Mouse (Mus musculus) kidney, embryonic 15.5 days (tissue): Measurements from ENCODE around the gene Hsph1. TPM values are rescaled to one million over a fixed set of nuclear protein-coding genes. Genes with fewer than 3 reads are reported as not detected.
A peak's percentile ranks its signal among the peaks of the same experiment; 100 is the strongest.

ENCODE experiments used
- ATAC-seq: fragments of 200-750 bp; cut with Nextera tagmentation; replicated peaks from 2 replicates; pipeline ENCODE4 v1.8.0; 2017; ENCODE audit warnings: moderate TSS enrichment; ENCODE audit not compliant: low FRiP score
- H3K27ac ChIP-seq: fragments of 300-500 bp; sonication (generic); 2 replicates; pipeline ENCODE4 v1.5.1; 2015; ENCODE audit warnings: mild to moderate bottlenecking, inconsistent platforms
- H3K27me3 ChIP-seq: fragments of 300-500 bp; sonication (generic); 2 replicates; pipeline ENCODE4 v1.6.1; 2015; ENCODE audit warnings: inconsistent platforms
- H3K36me3 ChIP-seq: fragments of 300-500 bp; sonication (generic); 2 replicates; pipeline ENCODE4 v1.6.1; 2015; ENCODE audit warnings: inconsistent platforms
- H3K4me1 ChIP-seq: fragments of 300-500 bp; sonication (generic); 2 replicates; pipeline ENCODE4 v1.6.1; 2015; ENCODE audit warnings: inconsistent platforms
- H3K4me2 ChIP-seq: fragments of 300-500 bp; sonication (generic); 2 replicates; pipeline ENCODE4 v1.6.1; 2015; ENCODE audit warnings: moderate library complexity, mild to moderate bottlenecking, inconsistent platforms
- H3K4me3 ChIP-seq: fragments of 300-500 bp; sonication (generic); replicated peaks from 2 replicates; pipeline ENCODE4 v1.5.1; 2015; ENCODE audit warnings: mild to moderate bottlenecking, inconsistent platforms
- H3K9ac ChIP-seq: fragments of 300-500 bp; sonication (generic); 2 replicates; pipeline ENCODE4 v1.6.1; 2015; ENCODE audit warnings: mild to moderate bottlenecking, inconsistent platforms
- H3K9me3 ChIP-seq: fragments of 300-500 bp; sonication (generic); replicated peaks from 2 replicates; pipeline ENCODE4 v1.6.1; 2016; ENCODE audit warnings: inconsistent platforms
- WGBS: fragments of 180-500 bp; shearing (Covaris S2); methylation state at CpG from one replicate; pipeline ENCODE4 v1.1.7; 2015; ENCODE audit warnings: mixed read lengths; 5-methylcytosine and 5-hydroxymethylcytosine counted together
- polyA plus RNA-seq: library from polyadenylated mRNA; unstranded; fragments of >200 nt; fragmentation: Nextera tagmentation; extraction: Ambion mirVana; gene quantifications from 2 replicates; pipeline ENCODE4 v1.2.1, GENCODE M21; 2015

Hsph1 gene
- 62.6 and 68.8 TPM in 2 replicates for polyA plus RNA-seq

GRCm38 (mm10) chr5:149636075-149636920 is at the start of gene Hsph1:
TSS of gene Hsph1 (minus strand) at chr5:149636376.
- ATAC-seq, result peak; percentile 99

GRCm38 (mm10) chr5:149680946-149681345 is 44.8 kb upstream of the Hsph1 start:
- no peak overlapping the region for H3K27ac ChIP-seq
- H3K4me2 ChIP-seq, result no peak overlapping the region
- no peaks in the 10 kb centered on the region for H3K9me3 ChIP-seq
- H3K4me3 ChIP-seq, result no peak overlapping the region
- no peaks in the 10 kb centered on the region for H3K36me3 ChIP-seq
- no peak overlapping the region for H3K9ac ChIP-seq
- peaks cover 19% of the 10 kb centered on the region for H3K4me1 ChIP-seq
- no peak for ATAC-seq
- WGBS, result 41% methylated on average over 5 of the region's 5 CpGs
- H3K27me3 ChIP-seq, result 0 out of 2 replicates have a peak, but pooled peaks cover 8% of the 10 kb centered on the region

More at GRCm38 (mm10) chr5:149636075-149636920, at the start of gene Hsph1:
- Histone ChIP-seq H3K27me3 (no peaks in the 10 kb centered on the region), H3K4me3 (peak within 1 kb of the TSS; percentile 65), H3K9ac (peak within 1 kb of the TSS; percentile 86), H3K4me1 (peaks cover 22% of the 10 kb centered on the region), H3K27ac (peak within 1 kb of the TSS; percentile 91), H3K4me2 (peak within 1 kb of the TSS; percentile 77), H3K36me3 (peaks cover 27% of the 10 kb centered on the region), H3K9me3 (no peaks in the 10 kb centered on the region)
- under 1% methylated on average over 60 of the region's 60 CpGs for WGBS

GRCm38 (mm10) chr5:149679886-149680285 is 43.7 kb upstream of the Hsph1 start:
- Histone ChIP-seq H3K9me3 (no peaks in the 10 kb centered on the region), H3K4me3 (no peak overlapping the region), H3K36me3 (no peaks in the 10 kb centered on the region), H3K27ac (0 out of 2 replicates have a peak overlapping the region, but pooled peaks have one; percentile 48), H3K4me2 (peak overlapping the region; percentile 99), H3K9ac (no peak overlapping the region), H3K4me1 (peaks cover 21% of the 10 kb centered on the region), H3K27me3 (0 out of 2 replicates have a peak, but pooled peaks cover 8% of the 10 kb centered on the region)
- 41% methylated on average over 7 of the region's 7 CpGs for WGBS
- ATAC-seq, result no peak

- H3K9ac ChIP-seq, result peak overlapping the region; percentile 82; the same call in 1 of the 2 replicates
- peak overlapping the region; percentile 81 for H3K4me3 ChIP-seq
- no peaks in the 10 kb centered on the region for H3K9me3 ChIP-seq
- ATAC-seq, result no peak
- peak overlapping the region; percentile 99 for H3K4me2 ChIP-seq
- no peaks in the 10 kb centered on the region for H3K36me3 ChIP-seq
- peak overlapping the region; percentile 48; the same call in 1 of the 2 replicates for H3K27ac ChIP-seq
- 0 out of 2 replicates have a peak, but pooled peaks cover 8% of the 10 kb centered on the region for H3K27me3 ChIP-seq
- 8% methylated on average over 12 of the region's 12 CpGs for WGBS
- peaks cover 21% of the 10 kb centered on the region for H3K4me1 ChIP-seq
Observed at GRCm38 (mm10) chr5:149679362-149679761, 43.2 kb upstream of the Hsph1 start.

GRCm38 (mm10) chr5:149678990-149679348 is 42.8 kb upstream of the Hsph1 start:
- WGBS, result 2% methylated on average over 15 of the region's 15 CpGs
- H3K4me3 ChIP-seq, result peak overlapping the region; percentile 81
- H3K27me3 ChIP-seq, result 0 out of 2 replicates have a peak, but pooled peaks cover 8% of the 10 kb centered on the region
- peak overlapping the region; percentile 99 for H3K4me2 ChIP-seq
- peak overlapping the region; percentile 82 for H3K9ac ChIP-seq
- peak overlapping the region; percentile 48 for H3K27ac ChIP-seq
- peak; percentile 40 for ATAC-seq
- H3K9me3 ChIP-seq, result no peaks in the 10 kb centered on the region
- H3K4me1 ChIP-seq, result peaks cover 21% of the 10 kb centered on the region
- H3K36me3 ChIP-seq, result no peaks in the 10 kb centered on the region

- Histone ChIP-seq H3K27ac (peak within 1 kb of the TSS; percentile 91), H3K9ac (peak within 1 kb of the TSS; percentile 82), H3K4me2 (peak within 1 kb of the TSS; percentile 99), H3K27me3 (0 out of 2 replicates have a peak, but pooled peaks cover 8% of the 10 kb centered on the region), H3K36me3 (no peaks in the 10 kb centered on the region), H3K9me3 (no peaks in the 10 kb centered on the region), H3K4me3 (peak within 1 kb of the TSS; percentile 81), H3K4me1 (peaks cover 21% of the 10 kb centered on the region)
- ATAC-seq, result peak; percentile 96
- WGBS, result under 1% methylated on average over 62 of the region's 106 CpGs
Observed at GRCm38 (mm10) chr5:149678100-149678989, 42.2 kb upstream of the Hsph1 start, which contains the start of gene B3glct. TSS of gene B3glct (plus strand) at chr5:149678230.

- Histone ChIP-seq H3K27me3 (0 out of 2 replicates have a peak, but pooled peaks cover 8% of the 10 kb centered on the region), H3K4me2 (no peak overlapping the region), H3K4me1 (peaks cover 21% of the 10 kb centered on the region), H3K36me3 (no peaks in the 10 kb centered on the region), H3K9ac (no peak overlapping the region), H3K4me3 (no peak overlapping the region), H3K9me3 (no peaks in the 10 kb centered on the region), H3K27ac (no peak overlapping the region)
- ATAC-seq, result no peak
- 88% methylated on average over 3 of the region's 3 CpGs for WGBS
Observed at GRCm38 (mm10) chr5:149677196-149677595, 41.0 kb upstream of the Hsph1 start.

GRCm38 (mm10) chr5:149663417-149663816 is 27.2 kb upstream of the Hsph1 start:
- no peak for ATAC-seq
- Histone ChIP-seq H3K4me2 (no peak overlapping the region), H3K36me3 (no peaks in the 10 kb centered on the region), H3K9me3 (no peaks in the 10 kb centered on the region), H3K9ac (no peak overlapping the region), H3K27ac (no peak overlapping the region), H3K4me1 (no peaks in the 10 kb centered on the region), H3K4me3 (no peak overlapping the region), H3K27me3 (no peaks in the 10 kb centered on the region)
- WGBS, result 83% methylated on average over 5 of the region's 5 CpGs

- WGBS, result 88% methylated on average over 6 of the region's 6 CpGs
- Histone ChIP-seq H3K27ac (no peak overlapping the region), H3K4me1 (no peaks in the 10 kb centered on the region), H3K4me2 (no peak overlapping the region), H3K36me3 (no peaks in the 10 kb centered on the region), H3K27me3 (no peaks in the 10 kb centered on the region), H3K9ac (no peak overlapping the region), H3K9me3 (no peaks in the 10 kb centered on the region), H3K4me3 (no peak overlapping the region)
- ATAC-seq, result no peak
Observed at GRCm38 (mm10) chr5:149662980-149663379, 26.8 kb upstream of the Hsph1 start.

- ATAC-seq, result no peak
- Histone ChIP-seq H3K9me3 (no peaks in the 10 kb centered on the region), H3K4me1 (no peaks in the 10 kb centered on the region), H3K36me3 (no peaks in the 10 kb centered on the region), H3K27me3 (no peaks in the 10 kb centered on the region), H3K27ac (no peak overlapping the region), H3K4me3 (no peak overlapping the region), H3K9ac (no peak overlapping the region), H3K4me2 (no peak overlapping the region)
- 86% methylated on average over 6 of the region's 6 CpGs for WGBS
Observed at GRCm38 (mm10) chr5:149661428-149661827, 25.3 kb upstream of the Hsph1 start.

GRCm38 (mm10) chr5:149659414-149659780 is 23.2 kb upstream of the Hsph1 start:
- Histone ChIP-seq H3K4me3 (no peak overlapping the region), H3K9me3 (no peaks in the 10 kb centered on the region), H3K27me3 (no peaks in the 10 kb centered on the region), H3K9ac (no peak overlapping the region), H3K36me3 (no peaks in the 10 kb centered on the region), H3K4me2 (no peak overlapping the region), H3K27ac (no peak overlapping the region), H3K4me1 (no peaks in the 10 kb centered on the region)
- no peak for ATAC-seq
- 66% methylated on average over 9 of the region's 9 CpGs for WGBS
